Mouse (Mus musculus): ENCODE results near the gene Ercc4. TPM values are rescaled to one million over a fixed set of nuclear protein-coding genes. Genes with fewer than 3 reads are reported as not detected.
A peak's percentile ranks its signal among the peaks of the same experiment; 100 is the strongest.

The Ercc4 gene
- 8.7 and 9.4 TPM in 2 replicates for polyA plus RNA-seq (2014; fragmentation: Nextera tagmentation; extraction: Ambion mirVana)

DNA sequence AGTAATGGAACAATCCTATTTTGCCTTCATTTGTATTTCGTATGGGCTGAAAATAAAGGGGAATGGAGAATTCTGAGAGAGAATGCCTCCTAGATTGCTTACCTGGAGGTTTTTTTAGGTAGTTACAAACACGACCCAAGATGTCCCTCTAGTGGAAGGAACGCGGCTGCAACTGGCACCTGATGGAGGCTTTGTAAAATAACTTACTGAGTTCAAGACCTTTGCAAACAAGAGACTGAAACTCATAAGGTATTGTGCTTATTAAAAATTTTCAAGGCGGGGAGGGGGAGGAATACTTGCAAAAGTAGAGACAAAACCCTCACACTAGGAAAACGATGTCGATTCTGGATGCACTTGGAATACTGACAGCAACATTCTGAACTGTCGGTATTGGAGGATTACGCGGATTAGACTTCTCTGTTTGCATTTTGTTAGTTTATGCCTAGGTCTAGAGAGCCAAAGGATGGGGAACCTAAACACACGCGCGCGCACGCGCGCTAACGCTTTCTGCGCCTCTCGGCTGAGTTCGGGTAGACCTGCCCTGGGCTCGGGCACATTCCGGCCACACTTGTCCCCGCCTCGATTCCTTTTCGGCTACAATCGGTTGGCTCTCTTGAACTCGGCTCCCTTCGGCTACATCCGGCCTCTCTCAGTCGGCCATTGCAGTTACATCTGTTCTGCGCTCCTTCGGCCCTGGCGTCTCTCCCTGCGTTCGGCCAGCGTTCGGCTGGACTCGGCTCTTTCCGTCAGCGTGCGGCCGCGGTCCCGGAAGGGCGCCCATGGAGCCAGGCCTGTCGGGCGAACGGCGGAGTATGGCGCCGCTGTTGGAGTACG lies at the start of gene Ercc4:
Gene Ercc4, plus strand, starts transcription at position 529 of the 834 bp plus-strand sequence.
- peak within 1 kb of the TSS; percentile 76 for H3K4me2 ChIP-seq
- ATAC-seq (replicated peaks; ENCODE audit: insufficient number of reproducible peaks, low FRiP score, low TSS enrichment): peak; percentile 96
- H3K9me3 ChIP-seq (replicated peaks; ENCODE audit: control insufficient read depth, low read length): no peaks in the 10 kb centered on the region
- H3K27me3 ChIP-seq (ENCODE audit: control insufficient read depth, insufficient read depth, low read length): no peaks in the 10 kb centered on the region
- 1% methylated on average over 53 of the region's 53 CpGs for WGBS (ENCODE audit: insufficient replicate concordance)
- peak within 1 kb of the TSS; percentile 65 for H3K27ac ChIP-seq (ENCODE audit: low read depth, low read length)
- peak within 1 kb of the TSS; percentile 90 for H3K9ac ChIP-seq (ENCODE audit: low read depth, low read length)
- H3K4me3 ChIP-seq (ENCODE audit: low read depth, low read length): peak within 1 kb of the TSS; percentile 75
- no peaks in the 10 kb centered on the region for H3K4me1 ChIP-seq (ENCODE audit: control insufficient read depth, insufficient read depth, low read length)
- H3K36me3 ChIP-seq (ENCODE audit: control insufficient read depth, insufficient read depth, low read length): peaks cover 7% of the 10 kb centered on the region; the same call in 1 of the 2 replicates

DNA sequence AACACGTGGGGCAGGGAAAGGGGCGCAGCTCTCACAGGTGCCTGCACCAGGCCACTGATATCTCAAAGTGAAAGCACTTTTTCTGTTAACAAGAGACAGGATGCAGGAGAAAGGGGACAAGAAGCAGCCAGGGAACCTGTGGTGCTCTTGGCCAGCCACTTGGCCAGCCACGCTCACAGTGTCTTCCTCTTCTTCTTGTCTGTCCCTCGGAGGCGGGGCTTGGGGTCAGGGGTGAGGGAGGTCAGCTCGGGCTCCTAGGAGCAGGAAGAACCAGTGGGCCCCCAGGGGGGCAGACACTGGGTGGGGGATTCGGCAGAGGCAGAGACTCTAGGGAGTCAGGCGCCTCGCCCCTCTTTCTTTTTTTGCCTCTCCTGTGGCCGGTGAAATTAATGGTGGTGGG lies 48.4 kb upstream of the Ercc4 start:
- Histone ChIP-seq H3K27me3 (ENCODE audit: control insufficient read depth, insufficient read depth, low read length) (no peaks in the 10 kb centered on the region), H3K4me1 (ENCODE audit: control insufficient read depth, insufficient read depth, low read length) (peaks cover 4% of the 10 kb centered on the region; the same call in 1 of the 2 replicates), H3K36me3 (ENCODE audit: control insufficient read depth, insufficient read depth, low read length) (no peaks in the 10 kb centered on the region), H3K4me3 (ENCODE audit: low read depth, low read length) (peak overlapping the region; percentile 25), H3K4me2 (peak overlapping the region; percentile 50), H3K27ac (ENCODE audit: low read depth, low read length) (no peak overlapping the region), H3K9ac (ENCODE audit: low read depth, low read length) (no peak overlapping the region), H3K9me3 (replicated peaks; ENCODE audit: control insufficient read depth, low read length) (no peaks in the 10 kb centered on the region)
- ATAC-seq (replicated peaks; ENCODE audit: insufficient number of reproducible peaks, low FRiP score, low TSS enrichment): no peak
- WGBS (ENCODE audit: insufficient replicate concordance): 33% methylated on average over 10 of the region's 10 CpGs

DNA sequence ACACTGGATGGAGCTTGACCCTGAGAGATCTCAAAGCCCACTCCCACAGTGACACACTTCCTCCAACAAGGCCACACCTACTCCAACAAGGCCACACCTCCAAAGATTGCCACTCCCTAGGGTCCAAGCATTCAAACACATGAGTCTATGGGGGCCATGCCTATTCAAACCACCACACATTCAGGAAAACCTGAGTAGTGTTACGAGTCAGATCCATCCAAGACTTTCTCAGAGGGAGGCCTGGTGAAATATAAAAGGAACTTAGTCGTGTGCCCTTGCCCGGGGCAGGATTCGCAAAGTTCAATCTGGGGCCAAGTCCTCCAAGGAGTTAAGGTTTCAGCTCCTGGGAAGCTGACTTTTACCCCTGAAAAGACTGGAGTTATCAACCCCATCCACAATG lies 35.3 kb upstream of the Ercc4 start:
- no peak overlapping the region for H3K4me3 ChIP-seq (ENCODE audit: low read depth, low read length)
- H3K27me3 ChIP-seq (ENCODE audit: control insufficient read depth, insufficient read depth, low read length): no peaks in the 10 kb centered on the region
- H3K9me3 ChIP-seq (replicated peaks; ENCODE audit: control insufficient read depth, low read length): no peaks in the 10 kb centered on the region
- no peaks in the 10 kb centered on the region for H3K36me3 ChIP-seq (ENCODE audit: control insufficient read depth, insufficient read depth, low read length)
- no peak for ATAC-seq (replicated peaks; ENCODE audit: insufficient number of reproducible peaks, low FRiP score, low TSS enrichment)
- no peak overlapping the region for H3K27ac ChIP-seq (ENCODE audit: low read depth, low read length)
- WGBS (ENCODE audit: insufficient replicate concordance): 83% methylated on average over 4 of the region's 4 CpGs
- H3K9ac ChIP-seq (ENCODE audit: low read depth, low read length): no peak overlapping the region
- no peaks in the 10 kb centered on the region for H3K4me1 ChIP-seq (ENCODE audit: control insufficient read depth, insufficient read depth, low read length)
- no peak overlapping the region for H3K4me2 ChIP-seq

DNA sequence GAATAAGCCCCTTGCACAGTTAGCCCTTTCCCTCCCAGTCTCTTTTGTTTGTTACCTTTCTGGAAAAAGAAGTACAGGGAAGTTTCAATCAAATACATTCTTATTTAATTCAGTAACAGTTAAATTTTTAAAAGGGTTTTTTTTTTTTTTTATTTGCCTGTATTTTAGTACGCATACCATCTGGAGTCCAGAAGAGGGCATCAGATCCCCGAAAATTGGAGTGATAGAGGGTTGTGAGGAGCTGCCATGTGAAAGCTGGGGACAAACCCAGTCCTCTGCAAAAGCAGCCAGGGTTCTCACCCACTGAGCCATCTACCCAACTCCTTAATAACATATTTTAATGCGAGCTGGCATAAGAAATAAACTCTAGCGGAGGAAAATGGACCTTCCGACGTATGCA lies 29.3 kb upstream of the Ercc4 start:
- H3K9me3 ChIP-seq (replicated peaks; ENCODE audit: control insufficient read depth, low read length): no peaks in the 10 kb centered on the region
- ATAC-seq (replicated peaks; ENCODE audit: insufficient number of reproducible peaks, low FRiP score, low TSS enrichment): no peak
- H3K9ac ChIP-seq (ENCODE audit: low read depth, low read length): no peak overlapping the region
- H3K4me3 ChIP-seq (ENCODE audit: low read depth, low read length): no peak overlapping the region
- H3K4me2 ChIP-seq: no peak overlapping the region
- H3K36me3 ChIP-seq (ENCODE audit: control insufficient read depth, insufficient read depth, low read length): no peaks in the 10 kb centered on the region
- 74% methylated on average over 6 of the region's 6 CpGs for WGBS (ENCODE audit: insufficient replicate concordance)
- no peak overlapping the region for H3K27ac ChIP-seq (ENCODE audit: low read depth, low read length)
- no peaks in the 10 kb centered on the region for H3K27me3 ChIP-seq (ENCODE audit: control insufficient read depth, insufficient read depth, low read length)
- no peaks in the 10 kb centered on the region for H3K4me1 ChIP-seq (ENCODE audit: control insufficient read depth, insufficient read depth, low read length)

DNA sequence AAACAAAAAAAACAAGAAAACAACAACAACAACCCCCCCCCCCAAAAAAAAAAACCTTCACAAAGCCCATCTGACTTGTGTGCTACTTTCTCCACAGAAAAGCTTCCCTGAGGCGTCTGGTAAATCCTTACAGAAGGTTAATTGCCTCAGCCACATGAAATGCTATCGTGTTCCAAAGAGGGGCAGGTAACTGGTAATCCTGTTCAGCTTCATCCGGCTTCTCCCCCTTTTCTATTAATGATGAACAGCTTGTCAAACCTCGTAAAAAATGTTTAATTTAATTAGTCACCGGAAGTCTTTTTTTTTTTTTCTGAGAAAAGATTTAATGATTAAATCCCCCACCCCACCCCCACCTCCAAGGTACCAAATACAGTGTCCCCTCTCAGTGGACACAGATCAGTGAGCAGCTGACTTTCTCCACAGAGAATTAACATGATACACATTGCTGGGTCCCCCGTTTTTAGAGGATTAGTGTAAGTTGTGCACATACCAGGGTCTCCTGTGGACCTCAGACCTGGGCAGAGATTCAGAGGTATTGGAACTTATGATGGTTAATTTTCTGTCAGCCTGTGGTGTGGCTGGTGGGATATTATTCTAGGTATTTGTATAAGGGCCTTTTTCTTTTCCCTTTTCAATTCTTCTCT lies 26.2 kb upstream of the Ercc4 start:
- Histone ChIP-seq H3K27me3 (ENCODE audit: control insufficient read depth, insufficient read depth, low read length) (no peaks in the 10 kb centered on the region), H3K9me3 (replicated peaks; ENCODE audit: control insufficient read depth, low read length) (no peaks in the 10 kb centered on the region), H3K4me3 (ENCODE audit: low read depth, low read length) (no peak overlapping the region), H3K9ac (ENCODE audit: low read depth, low read length) (no peak overlapping the region), H3K4me2 (no peak overlapping the region), H3K36me3 (ENCODE audit: control insufficient read depth, insufficient read depth, low read length) (no peaks in the 10 kb centered on the region), H3K4me1 (ENCODE audit: control insufficient read depth, insufficient read depth, low read length) (no peaks in the 10 kb centered on the region), H3K27ac (ENCODE audit: low read depth, low read length) (no peak overlapping the region)
- 75% methylated on average over 6 of the region's 6 CpGs for WGBS (ENCODE audit: insufficient replicate concordance)
- ATAC-seq (replicated peaks; ENCODE audit: insufficient number of reproducible peaks, low FRiP score, low TSS enrichment): no peak

DNA sequence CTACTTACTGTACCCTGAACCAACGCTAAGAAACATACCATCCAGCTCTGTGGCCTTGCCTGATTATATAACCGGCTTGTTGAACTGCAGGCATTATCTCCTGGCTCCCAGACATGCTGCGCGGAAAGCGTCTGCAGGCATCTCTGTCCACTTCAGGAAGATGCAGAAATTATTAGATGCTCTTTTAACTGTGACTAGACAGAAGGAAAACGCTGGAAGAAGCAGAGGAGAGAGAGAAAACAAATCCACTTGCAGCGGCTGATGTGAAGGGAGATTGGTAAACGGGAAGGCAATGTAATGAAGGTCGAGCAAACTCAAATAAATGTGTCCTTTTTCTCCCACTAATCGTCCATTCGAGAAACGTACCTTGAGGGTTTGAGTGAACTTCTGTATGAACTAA lies 1.1 kb upstream of the Ercc4 start:
- H3K9ac ChIP-seq (ENCODE audit: low read depth, low read length): no peak overlapping the region
- no peaks in the 10 kb centered on the region for H3K9me3 ChIP-seq (replicated peaks; ENCODE audit: control insufficient read depth, low read length)
- no peaks in the 10 kb centered on the region for H3K4me1 ChIP-seq (ENCODE audit: control insufficient read depth, insufficient read depth, low read length)
- no peak for ATAC-seq (replicated peaks; ENCODE audit: insufficient number of reproducible peaks, low FRiP score, low TSS enrichment)
- WGBS (ENCODE audit: insufficient replicate concordance): 83% methylated on average over 12 of the region's 12 CpGs
- no peak overlapping the region for H3K27ac ChIP-seq (ENCODE audit: low read depth, low read length)
- no peak overlapping the region for H3K4me3 ChIP-seq (ENCODE audit: low read depth, low read length)
- H3K36me3 ChIP-seq (ENCODE audit: control insufficient read depth, insufficient read depth, low read length): peaks cover 3% of the 10 kb centered on the region; the same call in 1 of the 2 replicates
- H3K4me2 ChIP-seq: no peak overlapping the region
- H3K27me3 ChIP-seq (ENCODE audit: control insufficient read depth, insufficient read depth, low read length): no peaks in the 10 kb centered on the region

DNA sequence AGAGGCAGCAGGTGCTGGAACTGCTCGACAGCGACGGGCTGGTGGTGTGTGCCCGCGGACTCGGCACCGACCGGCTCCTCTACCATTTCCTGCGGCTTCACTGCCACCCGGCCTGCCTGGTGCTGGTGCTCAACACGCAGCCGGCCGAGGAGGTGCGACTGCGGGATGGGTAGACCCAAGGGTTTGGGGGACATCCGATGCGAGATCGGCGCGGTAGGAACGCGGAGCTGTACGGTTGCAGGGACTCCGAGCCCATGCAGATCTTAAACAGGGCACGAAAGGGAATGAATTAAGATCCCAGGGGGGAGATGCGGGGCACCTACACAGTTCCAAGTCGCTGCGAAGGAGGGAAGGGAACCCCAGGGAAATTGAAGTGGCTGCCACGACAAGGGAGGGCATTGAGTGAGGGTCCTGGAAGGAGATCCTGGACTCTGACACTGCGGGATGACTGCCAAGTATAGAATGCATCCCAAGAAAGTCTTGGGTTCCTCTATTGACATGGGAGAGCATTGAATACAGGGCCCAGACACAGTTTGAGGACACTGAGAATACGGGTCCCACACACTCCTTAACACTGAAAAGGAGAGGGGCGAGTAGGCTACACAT lies 609 bp downstream of the Ercc4 start:
- WGBS (ENCODE audit: insufficient replicate concordance): under 1% methylated on average over 32 of the region's 32 CpGs
- Histone ChIP-seq H3K27ac (ENCODE audit: low read depth, low read length) (peak overlapping the region; percentile 65; the same call in 1 of the 2 replicates), H3K36me3 (ENCODE audit: control insufficient read depth, insufficient read depth, low read length) (peaks cover 7% of the 10 kb centered on the region; the same call in 1 of the 2 replicates), H3K4me2 (peak overlapping the region; percentile 76), H3K9me3 (replicated peaks; ENCODE audit: control insufficient read depth, low read length) (no peaks in the 10 kb centered on the region), H3K4me1 (ENCODE audit: control insufficient read depth, insufficient read depth, low read length) (no peaks in the 10 kb centered on the region), H3K27me3 (ENCODE audit: control insufficient read depth, insufficient read depth, low read length) (no peaks in the 10 kb centered on the region), H3K4me3 (ENCODE audit: low read depth, low read length) (peak overlapping the region; percentile 75), H3K9ac (ENCODE audit: low read depth, low read length) (peak overlapping the region; percentile 90)
- peak; percentile 68 for ATAC-seq (replicated peaks; ENCODE audit: insufficient number of reproducible peaks, low FRiP score, low TSS enrichment)

DNA sequence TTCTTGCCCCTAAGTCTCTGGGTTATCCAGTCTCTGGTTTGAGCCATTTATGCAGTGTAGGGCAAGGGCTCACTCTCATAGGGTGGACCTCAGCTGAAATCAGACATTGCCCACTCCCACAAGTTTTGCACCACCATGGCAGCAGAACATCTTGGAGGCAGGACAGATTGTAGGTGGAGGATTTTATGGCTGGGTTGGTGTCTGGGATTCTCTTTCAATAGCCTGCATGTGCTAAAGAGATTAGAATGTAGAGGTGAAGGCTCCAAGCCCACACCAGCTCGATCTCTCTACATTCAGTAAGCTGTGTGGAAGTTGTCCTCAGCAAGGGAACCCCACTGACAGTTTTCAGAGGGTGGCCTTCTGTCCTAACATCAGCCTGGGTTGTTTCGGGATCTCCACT lies 5.3 kb downstream of the Ercc4 start:
- WGBS (ENCODE audit: insufficient replicate concordance): 94% methylated on average over 2 of the region's 2 CpGs
- H3K9ac ChIP-seq (ENCODE audit: low read depth, low read length): no peak overlapping the region
- H3K4me1 ChIP-seq (ENCODE audit: control insufficient read depth, insufficient read depth, low read length): no peaks in the 10 kb centered on the region
- H3K4me3 ChIP-seq (ENCODE audit: low read depth, low read length): no peak overlapping the region
- ATAC-seq (replicated peaks; ENCODE audit: insufficient number of reproducible peaks, low FRiP score, low TSS enrichment): no peak
- H3K27me3 ChIP-seq (ENCODE audit: control insufficient read depth, insufficient read depth, low read length): no peaks in the 10 kb centered on the region
- H3K36me3 ChIP-seq (ENCODE audit: control insufficient read depth, insufficient read depth, low read length): peaks cover 7% of the 10 kb centered on the region; the same call in 1 of the 2 replicates
- H3K4me2 ChIP-seq: no peak overlapping the region
- no peak overlapping the region for H3K27ac ChIP-seq (ENCODE audit: low read depth, low read length)
- no peaks in the 10 kb centered on the region for H3K9me3 ChIP-seq (replicated peaks; ENCODE audit: control insufficient read depth, low read length)

Data from heart, embryonic 11.5 days (tissue).